Mouse (Mus musculus) forebrain, postnatal 0 days (tissue): Measurements from ENCODE around the gene Rcc2. TPM values are rescaled to one million over a fixed set of nuclear protein-coding genes. Genes with fewer than 3 reads are reported as not detected.

Experiments used
- ATAC-seq: fragments of 200-750 bp; cut with Nextera tagmentation; 2 replicates; pipeline ENCODE4 v1.8.0; 2017; ENCODE audit warnings: mild to moderate bottlenecking, moderate library complexity
- DNase-seq: peaks from one replicate; pipeline ENCODE4 v3.0.0-alpha.2; 2015
- H3K27ac ChIP-seq: fragments of 300-500 bp; sonication (generic); 2 replicates; pipeline ENCODE4 v1.5.1; 2014; ENCODE audit warnings: low read depth, mild to moderate bottlenecking, antibody characterized with exemption, low read length, moderate library complexity, mixed read lengths
- H3K27me3 ChIP-seq: fragments of 300-500 bp; sonication (generic); 2 replicates; pipeline ENCODE4 v1.6.1; 2014; ENCODE audit warnings: mild to moderate bottlenecking, low read length, mixed read lengths; ENCODE audit not compliant: insufficient read depth
- H3K36me3 ChIP-seq: fragments of 300-500 bp; sonication (generic); 2 replicates; pipeline ENCODE4 v1.6.1; 2014; ENCODE audit warnings: mild to moderate bottlenecking, moderate library complexity; ENCODE audit not compliant: insufficient read depth
- H3K4me1 ChIP-seq: fragments of 300-500 bp; sonication (generic); 2 replicates; pipeline ENCODE4 v1.6.1; 2014; ENCODE audit warnings: antibody characterized with exemption; ENCODE audit not compliant: insufficient read depth
- H3K4me2 ChIP-seq: fragments of 300-500 bp; sonication (generic); 2 replicates; pipeline ENCODE4 v1.6.1; 2014; ENCODE audit warnings: low read depth, mild to moderate bottlenecking, moderate library complexity
- H3K4me3 ChIP-seq: fragments of 300-500 bp; sonication (generic); 2 replicates; pipeline ENCODE4 v1.5.1; 2014; ENCODE audit warnings: low read depth, low read length, mixed read lengths
- H3K9ac ChIP-seq: fragments of 300-500 bp; sonication (generic); 2 replicates; pipeline ENCODE4 v1.6.1; 2014; ENCODE audit warnings: mild to moderate bottlenecking
- H3K9me3 ChIP-seq: fragments of 300-500 bp; sonication (generic); 2 replicates; pipeline ENCODE4 v1.6.1; 2016; ENCODE audit warnings: low read length
- CTCF ChIP-seq: sonication (generic); IDR thresholded peaks from 2 replicates; pipeline ENCODE4 v1.5.1; 2016; ENCODE audit warnings: antibody characterized with exemption, control low read depth, low read depth
- WGBS: fragments of 180-500 bp; shearing (Covaris S2); extraction: QIAGEN DNeasy Blood & Tissue Kit; methylation state at CpG from one replicate; pipeline ENCODE4 v1.1.7; 2014; 5-methylcytosine and 5-hydroxymethylcytosine counted together
- polyA plus RNA-seq: library from polyadenylated mRNA; unstranded; fragments of >200 nt; fragmentation: Nextera tagmentation; extraction: Ambion mirVana; gene quantifications from 2 replicates; pipeline ENCODE4 v1.2.1, GENCODE M21; 2015
- total RNA-seq: library from RNA; depleted of rRNA; stranded (reverse); fragments of >200 nt; gene quantifications from 2 replicates; pipeline ENCODE4 v1.2.3, GENCODE M21; 2014

The Rcc2 gene
- total and polyA plus RNA-seq, 2 experiments from 2014 or later: 20.8 to 62.3 TPM

DNA sequence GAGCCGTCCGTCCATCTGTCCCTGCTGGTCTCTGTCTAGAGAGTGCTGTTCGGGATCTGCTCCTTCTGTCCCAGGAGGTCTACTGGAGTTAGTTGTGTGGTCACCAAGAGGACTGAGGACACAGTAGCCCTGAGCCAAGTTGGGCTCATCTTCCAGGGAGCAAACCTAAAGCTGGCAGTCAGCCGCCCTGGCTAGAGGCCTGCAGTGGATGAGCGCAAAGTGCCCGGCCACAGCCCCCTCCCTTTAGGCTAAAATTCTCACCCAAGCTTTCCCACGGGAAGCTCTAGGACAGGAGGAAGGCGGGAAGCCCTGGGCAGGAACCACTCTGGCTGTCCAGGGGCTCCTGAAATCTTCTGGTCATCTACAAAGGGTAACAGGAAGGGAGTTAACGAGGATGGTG is 22.4 kb downstream of the Rcc2 start:
- Histone ChIP-seq H3K27me3 (no peaks in the 10 kb centered on the region), H3K9ac (no peak overlapping the region), H3K4me1 (no peaks in the 10 kb centered on the region), H3K9me3 (no peaks in the 10 kb centered on the region), H3K4me3 (no peak overlapping the region), H3K27ac (no peak overlapping the region), H3K4me2 (no peak overlapping the region), H3K36me3 (peaks cover 52% of the 10 kb centered on the region)
- ATAC-seq: no peak
- TF ChIP-seq CTCF: no peak
- no peak for DNase-seq
- WGBS: 70% methylated on average over 9 of the region's 9 CpGs

DNA sequence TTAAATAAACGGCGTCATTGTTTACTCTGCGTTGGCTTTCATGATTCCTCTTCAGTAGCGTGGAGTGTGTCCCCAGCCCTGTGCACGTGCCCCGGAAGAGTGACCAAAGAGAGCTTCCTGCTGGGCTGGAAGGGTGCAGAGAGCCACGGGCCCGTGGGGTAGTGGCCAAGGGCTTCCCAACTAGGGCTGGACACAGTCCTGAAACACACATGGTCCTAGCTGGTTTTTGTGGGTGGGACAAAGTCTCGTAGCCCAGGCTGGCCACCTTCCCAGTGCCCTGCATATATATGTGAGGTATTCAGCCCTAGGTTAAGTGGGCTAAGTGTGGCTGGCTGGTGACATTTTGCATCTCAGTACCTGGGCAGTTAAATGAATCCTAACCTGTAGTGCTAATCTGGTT is 22.9 kb downstream of the Rcc2 start:
- H3K27me3 ChIP-seq: no peaks in the 10 kb centered on the region
- H3K27ac ChIP-seq: no peak overlapping the region
- H3K9ac ChIP-seq: no peak overlapping the region
- H3K4me3 ChIP-seq: no peak overlapping the region
- 77% methylated on average over 9 of the region's 9 CpGs for WGBS
- DNase-seq (no peak), ATAC-seq (no peak)
- no peak overlapping the region for H3K4me2 ChIP-seq
- H3K4me1 ChIP-seq: no peaks in the 10 kb centered on the region
- no peaks in the 10 kb centered on the region for H3K9me3 ChIP-seq
- peaks cover 47% of the 10 kb centered on the region for H3K36me3 ChIP-seq
- no peak for TF ChIP-seq CTCF

DNA sequence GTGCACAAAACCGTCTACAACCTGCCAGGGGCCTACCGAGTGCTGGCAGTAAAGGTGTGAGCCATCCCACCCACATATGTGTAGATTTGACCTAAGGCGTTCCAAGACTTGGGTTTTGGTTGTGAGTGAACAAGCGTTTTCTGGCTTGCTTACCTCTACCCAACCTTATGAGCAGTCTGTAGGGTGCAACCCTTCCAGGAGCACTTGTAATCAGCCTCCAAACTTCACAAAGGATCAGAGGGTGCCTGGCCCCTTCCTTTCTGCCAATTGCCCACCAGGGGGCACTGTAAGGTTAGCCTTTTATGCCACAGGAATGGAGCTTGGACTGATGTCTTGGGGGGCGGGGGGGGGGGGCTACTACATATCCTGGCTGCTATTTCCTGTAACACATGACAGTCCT is 23.5 kb downstream of the Rcc2 start:
- TF ChIP-seq CTCF: peak; percentile 78
- Histone ChIP-seq H3K4me3 (no peak overlapping the region), H3K9ac (no peak overlapping the region), H3K36me3 (peaks cover 41% of the 10 kb centered on the region), H3K9me3 (no peaks in the 10 kb centered on the region), H3K4me1 (no peaks in the 10 kb centered on the region), H3K27ac (no peak overlapping the region), H3K4me2 (no peak overlapping the region), H3K27me3 (no peaks in the 10 kb centered on the region)
- peak; percentile 65 for ATAC-seq
- 42% methylated on average over 5 of the region's 5 CpGs for WGBS
- DNase-seq: peak; percentile 71

DNA sequence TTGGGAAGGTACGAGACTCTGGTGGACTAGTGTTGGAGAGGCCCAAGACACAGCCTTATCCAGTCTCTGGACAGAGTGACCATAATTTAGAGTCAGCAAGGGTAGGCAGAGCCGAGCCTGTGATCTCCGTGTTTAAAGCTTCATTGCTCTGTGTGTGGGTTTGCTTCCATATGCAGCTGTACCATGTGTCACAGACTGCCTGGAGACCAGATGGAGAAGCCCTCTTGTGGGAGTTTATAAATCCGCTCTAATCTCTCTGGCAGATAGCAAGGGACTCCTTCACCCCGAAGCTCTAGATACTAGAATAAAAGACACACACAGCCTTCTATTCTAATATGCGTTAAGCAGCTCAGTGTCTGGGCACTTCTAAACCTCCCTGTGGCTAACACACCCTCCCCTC is 24.4 kb downstream of the Rcc2 start:
- Histone ChIP-seq H3K27ac (peak overlapping the region; percentile 48; the same call in 1 of the 2 replicates), H3K9ac (0 out of 2 replicates have a peak overlapping the region, but pooled peaks have one; percentile 14), H3K36me3 (peaks cover 34% of the 10 kb centered on the region), H3K27me3 (no peaks in the 10 kb centered on the region), H3K4me1 (no peaks in the 10 kb centered on the region), H3K4me2 (no peak overlapping the region), H3K9me3 (no peaks in the 10 kb centered on the region), H3K4me3 (no peak overlapping the region)
- 59% methylated on average over 6 of the region's 6 CpGs for WGBS
- DNase-seq (peak; percentile 49), ATAC-seq (peak; percentile 69; the same call in 1 of the 2 replicates)
- peak; percentile 34; the same call in 1 of the 2 replicates for TF ChIP-seq CTCF

DNA sequence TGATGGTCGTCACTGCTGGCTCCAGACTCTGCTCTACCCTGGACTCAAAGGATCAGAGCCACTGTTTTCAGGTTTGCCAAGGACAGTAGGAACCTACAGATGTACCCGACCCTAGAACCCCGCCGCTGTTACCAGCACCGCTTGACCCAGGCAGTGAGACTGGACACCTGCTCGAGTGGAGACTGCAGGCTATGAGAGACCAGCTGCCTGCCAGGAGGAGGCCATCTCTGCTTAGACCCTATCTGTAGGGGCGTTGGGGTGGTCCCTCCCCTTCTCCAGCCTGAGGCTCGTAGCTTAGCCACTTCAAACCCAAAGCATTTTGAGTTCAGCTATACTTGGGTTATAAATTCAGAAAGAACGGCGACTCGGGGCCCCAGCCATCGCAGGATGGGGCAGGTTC is 26.6 kb downstream of the Rcc2 start:
- no peak for TF ChIP-seq CTCF
- no peak overlapping the region for H3K4me2 ChIP-seq
- DNase-seq: no peak
- peaks cover 12% of the 10 kb centered on the region for H3K36me3 ChIP-seq
- H3K4me1 ChIP-seq: no peaks in the 10 kb centered on the region
- ATAC-seq: no peak
- H3K4me3 ChIP-seq: no peak overlapping the region
- no peak overlapping the region for H3K27ac ChIP-seq
- H3K9me3 ChIP-seq: no peaks in the 10 kb centered on the region
- H3K27me3 ChIP-seq: no peaks in the 10 kb centered on the region
- WGBS: 96% methylated on average over 12 of the region's 12 CpGs
- H3K9ac ChIP-seq: no peak overlapping the region

DNA sequence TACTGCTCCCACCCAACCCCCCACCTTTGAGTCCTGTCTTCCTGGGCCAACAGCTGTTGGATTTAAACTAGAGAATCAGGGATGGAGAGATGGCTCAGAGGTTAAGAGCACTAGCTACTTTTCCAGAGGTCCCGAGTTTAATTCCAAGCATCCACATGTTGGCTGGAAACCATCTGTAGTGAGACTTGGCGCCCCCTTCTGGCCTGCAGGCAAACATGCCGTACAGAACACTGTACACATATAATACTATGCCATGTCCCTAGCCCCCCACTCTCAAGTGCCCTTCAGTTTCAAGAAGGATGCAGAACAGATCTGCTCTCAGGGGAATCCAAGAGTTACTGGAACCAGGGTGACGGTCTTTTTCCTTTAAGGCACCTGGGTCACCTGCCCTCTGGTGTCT is 31.3 kb downstream of the Rcc2 start:
- H3K4me2 ChIP-seq: no peak overlapping the region
- WGBS: 81% methylated on average over 4 of the region's 4 CpGs
- no peak overlapping the region for H3K4me3 ChIP-seq
- DNase-seq: no peak
- 0 out of 2 replicates have a peak, but pooled peaks have one; percentile 15 for TF ChIP-seq CTCF
- ATAC-seq: no peak
- no peaks in the 10 kb centered on the region for H3K9me3 ChIP-seq
- H3K4me1 ChIP-seq: no peaks in the 10 kb centered on the region
- H3K27ac ChIP-seq: no peak overlapping the region
- no peaks in the 10 kb centered on the region for H3K36me3 ChIP-seq
- no peak overlapping the region for H3K9ac ChIP-seq
- no peaks in the 10 kb centered on the region for H3K27me3 ChIP-seq

DNA sequence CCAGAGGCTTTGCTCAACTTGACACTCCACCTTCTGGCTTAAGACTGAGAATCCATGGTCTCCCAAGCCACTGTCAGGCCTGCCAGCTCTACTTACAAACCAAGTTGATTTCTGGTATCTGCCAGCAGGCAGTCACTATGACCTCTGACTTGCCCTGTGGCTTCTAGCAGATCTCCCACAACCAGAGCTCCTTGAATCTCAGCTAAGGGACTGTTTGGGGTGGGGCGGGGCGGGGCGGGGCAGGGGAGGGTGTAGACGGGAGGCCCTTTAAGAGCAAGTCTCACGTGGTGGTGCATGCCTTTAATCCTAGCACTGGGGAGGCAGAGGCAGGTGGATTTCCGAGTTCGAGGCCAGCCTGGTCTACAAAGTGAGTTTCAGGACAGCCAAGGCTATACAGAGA is 32.5 kb downstream of the Rcc2 start:
- TF ChIP-seq CTCF: no peak
- Histone ChIP-seq H3K27ac (no peak overlapping the region), H3K9me3 (no peaks in the 10 kb centered on the region), H3K4me1 (no peaks in the 10 kb centered on the region), H3K36me3 (no peaks in the 10 kb centered on the region), H3K4me2 (no peak overlapping the region), H3K4me3 (no peak overlapping the region), H3K9ac (no peak overlapping the region), H3K27me3 (no peaks in the 10 kb centered on the region)
- DNase-seq: no peak
- no peak for ATAC-seq
- 81% methylated on average over 7 of the region's 7 CpGs for WGBS
